Mouse (Mus musculus) G1E (cell line): ENCODE measurements around the gene Kcng4. TPM values are rescaled to one million over a fixed set of nuclear protein-coding genes. Genes with fewer than 3 reads are reported as not detected.

Experiments
- ATAC-seq: 2 replicates; pipeline ENCODE4 v1.8.0; 2016; ENCODE audit warnings: mild to moderate bottlenecking; ENCODE audit not compliant: insufficient number of reproducible peaks, poor library complexity, low FRiP score, severe bottlenecking; ENCODE audit errors: extremely low read depth
- DNase-seq: peaks from one replicate; pipeline ENCODE4 v3.0.0; 2012; ENCODE audit warnings: low spot score
- H3K27me3 ChIP-seq: 2 replicates; pipeline ENCODE4 v1.6.1; 2012; ENCODE audit warnings: mild to moderate bottlenecking, low read length, inconsistent platforms; ENCODE audit not compliant: insufficient read depth
- H3K36me3 ChIP-seq: replicated peaks from 2 replicates; pipeline ENCODE3; 2012; ENCODE audit warnings: mild to moderate bottlenecking, inconsistent platforms
- H3K4me1 ChIP-seq: 2 replicates; pipeline ENCODE4 v1.6.1; 2012; ENCODE audit warnings: low read depth, low read length, inconsistent platforms, mixed read lengths; ENCODE audit not compliant: insufficient read depth
- H3K4me3 ChIP-seq: 2 replicates; pipeline ENCODE4 v1.5.1; 2012; ENCODE audit warnings: low read depth, mild to moderate bottlenecking, inconsistent platforms, low read length, moderate library complexity, mixed read lengths
- H3K9me3 ChIP-seq: replicated peaks from 2 replicates; pipeline ENCODE4 v1.6.1; 2012; ENCODE audit warnings: inconsistent platforms
- CTCF ChIP-seq: IDR thresholded peaks from 2 replicates; pipeline ENCODE4 v1.5.1; 2012; ENCODE audit warnings: low read depth, low read length, inconsistent platforms, mixed read lengths
- GATA1 ChIP-seq: IDR thresholded peaks from 2 replicates; pipeline ENCODE4 v1.6.1; 2012; ENCODE audit warnings: borderline replicate concordance, low read length, inconsistent platforms, mixed read lengths
- GATA2 ChIP-seq: IDR thresholded peaks from 2 replicates; pipeline ENCODE4 v1.6.1; 2012; ENCODE audit warnings: low read depth, low read length, inconsistent platforms, borderline replicate concordance
- POLR2AphosphoS5 ChIP-seq: IDR thresholded peaks from 2 replicates; pipeline ENCODE4 v1.6.1; 2012; ENCODE audit warnings: low read depth, low read length, inconsistent platforms; ENCODE audit not compliant: insufficient replicate concordance
- TAL1 ChIP-seq: conservative IDR thresholded peaks from 2 replicates; pipeline ENCODE4 v1.6.1; 2012; ENCODE audit warnings: low read depth, low read length, inconsistent platforms, mixed read lengths
- polyA plus RNA-seq: library from polyadenylated mRNA; stranded (reverse); fragments of >175 nt; gene quantifications from 2 replicates; pipeline ENCODE4 v1.2.3, GENCODE M21; 2012
- total RNA-seq, 2 experiments: library from RNA; stranded (forward) in 1 of 2; stranded (reverse) in 1 of 2; fragments of 200-1000 nt in 1 of 2; fragments of >200 nt in 1 of 2; fragmentation: Nextera tagmentation in 1 of 2; gene quantifications; 2 replicates each; pipeline ENCODE4 v1.2.3; 2014 to 2017

Gene Kcng4
- total and polyA plus RNA-seq, 3 experiments: 0.11 TPM; not detected in 2

DNA sequence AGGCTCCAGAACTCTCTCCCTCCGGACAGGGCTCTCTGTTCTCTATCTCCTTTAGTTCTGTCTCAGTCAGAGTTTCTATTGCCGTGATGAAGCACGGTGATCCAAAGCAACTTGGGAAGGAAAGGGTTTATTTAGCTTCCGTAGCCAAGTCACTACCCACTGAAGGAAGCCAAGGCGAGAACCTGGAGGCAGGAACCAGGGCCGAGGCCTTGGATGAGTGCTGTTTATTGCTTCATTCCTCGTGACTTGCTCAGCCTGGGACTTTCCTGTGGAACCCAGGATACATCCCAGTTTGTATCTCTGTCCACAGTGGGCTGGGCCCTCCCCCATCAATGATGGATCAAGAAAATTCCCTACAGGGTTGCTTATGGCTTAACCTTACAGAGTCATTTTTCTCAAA, 1.3 kb upstream of the Kcng4 start:
- Histone ChIP-seq H3K4me3 (no peak overlapping the region), H3K27me3 (peaks cover 19% of the 10 kb centered on the region), H3K4me1 (no peaks in the 10 kb centered on the region), H3K9me3 (no peaks in the 10 kb centered on the region), H3K36me3 (no peaks in the 10 kb centered on the region)
- ATAC-seq (no peak), DNase-seq (no peak)
- TF ChIP-seq POLR2AphosphoS5 (no peak), CTCF (no peak), GATA1 (no peak), GATA2 (no peak), TAL1 (no peak)

DNA sequence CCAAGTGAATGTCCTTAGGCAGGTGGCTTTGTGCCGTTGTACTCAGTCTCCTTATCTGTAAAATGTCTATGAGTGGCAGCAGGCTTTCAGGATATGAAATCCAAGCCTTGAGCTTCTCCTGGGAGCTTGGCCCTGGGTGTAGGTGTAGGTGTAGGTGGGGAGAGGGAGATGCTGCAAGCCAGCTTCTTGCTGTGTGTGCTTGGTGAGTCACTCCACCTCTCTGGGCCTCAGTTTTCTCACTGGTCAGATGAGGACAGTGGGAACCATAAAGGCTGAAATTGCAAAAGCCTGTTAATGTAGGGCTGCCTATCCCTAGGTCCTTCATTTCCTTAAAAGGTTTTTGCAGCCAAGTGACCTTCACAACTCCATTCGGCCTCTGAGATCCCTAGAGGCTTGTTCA, 478 bp upstream of the Kcng4 start:
- ATAC-seq: no peak
- H3K27me3 ChIP-seq: peaks cover 21% of the 10 kb centered on the region
- H3K4me3 ChIP-seq: no peak overlapping the region
- H3K4me1 ChIP-seq: no peaks in the 10 kb centered on the region
- no peaks in the 10 kb centered on the region for H3K9me3 ChIP-seq
- DNase-seq: no peak
- H3K36me3 ChIP-seq: no peaks in the 10 kb centered on the region
- TF ChIP-seq GATA2 (no peak), TAL1 (no peak), CTCF (no peak), POLR2AphosphoS5 (no peak), GATA1 (no peak)

DNA sequence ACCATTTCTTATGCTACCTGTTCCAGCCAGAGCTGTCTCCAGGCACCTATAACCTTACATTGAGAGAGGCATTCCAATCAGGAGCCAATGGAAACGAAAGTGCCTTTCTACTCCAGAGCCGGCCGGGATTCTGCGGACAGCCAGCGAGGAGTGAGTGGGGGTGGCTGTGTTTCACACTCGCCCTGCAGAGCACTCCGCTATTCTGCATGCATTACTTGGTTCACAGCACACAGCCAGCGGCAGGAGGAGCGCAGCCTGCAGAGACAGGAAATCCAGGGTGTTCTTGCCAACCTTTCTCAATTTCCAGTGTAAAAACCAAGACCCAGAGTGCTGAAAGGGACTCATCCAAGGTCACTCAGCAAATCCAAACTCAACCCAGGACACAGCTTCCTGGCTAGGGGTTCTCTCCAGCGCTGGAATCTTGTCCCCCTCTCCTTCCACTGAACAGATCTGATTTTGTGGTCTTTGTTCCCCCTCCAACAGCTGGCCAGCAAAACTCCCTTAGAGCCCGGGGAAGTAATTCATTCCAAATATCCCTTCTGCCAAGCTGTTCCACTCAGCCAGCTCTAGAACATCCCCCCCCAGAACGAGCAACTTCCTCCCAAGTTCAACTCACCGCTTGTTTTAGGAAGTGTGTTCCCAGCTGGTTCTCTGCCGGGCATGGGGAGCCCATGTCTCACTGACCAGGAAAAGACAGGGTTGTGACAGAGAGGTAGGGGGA, 704 bp downstream of the Kcng4 start:
- no peaks in the 10 kb centered on the region for H3K9me3 ChIP-seq
- no peaks in the 10 kb centered on the region for H3K4me1 ChIP-seq
- no peaks in the 10 kb centered on the region for H3K36me3 ChIP-seq
- peaks cover 21% of the 10 kb centered on the region for H3K27me3 ChIP-seq
- no peak for TF ChIP-seq POLR2AphosphoS5
- TF ChIP-seq CTCF: no peak
- TF ChIP-seq GATA1: no peak
- TF ChIP-seq TAL1: no peak
- no peak for TF ChIP-seq GATA2
- no peak for DNase-seq
- no peak overlapping the region for H3K4me3 ChIP-seq
- no peak for ATAC-seq

DNA sequence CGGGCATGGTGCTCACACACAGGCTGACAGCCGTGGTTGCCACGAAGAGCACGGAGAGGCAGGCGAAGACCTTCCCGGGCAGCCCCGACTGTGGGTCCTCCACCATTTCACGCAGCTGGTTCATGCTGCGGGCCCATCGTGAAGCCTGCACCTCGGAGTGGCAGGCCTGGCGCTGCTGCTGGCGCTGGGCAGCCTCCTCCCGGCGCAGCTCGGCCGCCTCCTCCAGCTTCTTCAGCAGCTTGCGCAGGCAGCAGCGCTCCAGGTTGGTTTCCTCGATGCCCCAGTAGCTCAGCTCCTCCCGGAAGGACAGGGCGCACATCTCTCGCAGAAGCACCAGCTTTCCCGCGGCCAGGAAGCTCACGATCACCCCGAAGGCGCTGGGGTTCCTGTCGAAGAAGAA, 2.6 kb downstream of the Kcng4 start:
- TF ChIP-seq TAL1: no peak
- no peak for TF ChIP-seq GATA2
- no peak for TF ChIP-seq GATA1
- TF ChIP-seq POLR2AphosphoS5: no peak
- TF ChIP-seq CTCF: no peak

DNA sequence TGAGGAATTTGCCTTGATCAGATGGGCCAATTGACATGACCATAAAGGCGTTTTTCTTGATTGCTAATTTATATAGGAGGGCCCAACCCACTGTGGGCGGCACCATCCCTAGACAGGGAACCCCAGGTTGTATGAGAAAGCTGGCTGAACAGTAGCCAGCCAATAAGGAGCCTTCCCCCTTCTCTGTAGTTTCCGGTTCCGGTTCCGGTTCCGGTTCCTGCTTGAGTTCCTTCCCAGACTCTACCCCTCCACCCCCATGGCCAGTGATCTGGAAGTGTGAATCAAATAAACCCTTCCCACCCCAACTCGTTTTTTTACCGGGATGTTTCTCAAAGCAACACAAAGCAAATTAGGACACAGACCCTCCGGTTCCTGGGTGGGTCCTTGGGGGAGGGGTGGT, 3.2 kb downstream of the Kcng4 start:
- peaks cover 19% of the 10 kb centered on the region for H3K27me3 ChIP-seq
- no peak for ATAC-seq
- no peaks in the 10 kb centered on the region for H3K4me1 ChIP-seq
- no peaks in the 10 kb centered on the region for H3K9me3 ChIP-seq
- no peak for DNase-seq
- no peaks in the 10 kb centered on the region for H3K36me3 ChIP-seq
- TF ChIP-seq POLR2AphosphoS5 (no peak), GATA1 (no peak), TAL1 (no peak), GATA2 (no peak), CTCF (no peak)
- H3K4me3 ChIP-seq: no peak overlapping the region

More for the DNA sequence above, 2.6 kb downstream of the Kcng4 start:
- no peak overlapping the region for H3K4me3 ChIP-seq
- H3K36me3 ChIP-seq: no peaks in the 10 kb centered on the region
- no peaks in the 10 kb centered on the region for H3K4me1 ChIP-seq
- ATAC-seq: no peak
- peaks cover 21% of the 10 kb centered on the region for H3K27me3 ChIP-seq
- DNase-seq: no peak
- H3K9me3 ChIP-seq: no peaks in the 10 kb centered on the region

DNA sequence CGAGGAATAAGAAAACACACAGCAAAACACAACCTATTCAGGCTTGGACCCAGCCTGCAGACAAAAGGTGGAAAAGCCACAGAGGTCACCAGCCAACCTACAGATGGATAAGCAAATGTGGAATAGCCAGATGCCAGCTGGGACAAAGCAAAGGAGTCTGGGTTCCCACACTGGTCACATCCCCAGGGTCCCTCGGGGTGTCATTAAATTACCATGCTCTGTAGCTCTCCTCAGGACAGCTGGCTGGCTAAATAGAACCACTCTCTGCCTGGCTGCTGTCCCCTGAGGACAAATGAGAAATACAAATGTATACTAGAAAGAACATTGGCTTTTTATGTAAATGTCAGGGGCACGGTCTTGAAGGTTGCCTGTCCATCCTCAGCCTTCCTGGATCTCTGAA, 4.6 kb downstream of the Kcng4 start:
- H3K27me3 ChIP-seq: peaks cover 16% of the 10 kb centered on the region
- H3K4me1 ChIP-seq: no peaks in the 10 kb centered on the region
- ATAC-seq (no peak), DNase-seq (no peak)
- no peaks in the 10 kb centered on the region for H3K36me3 ChIP-seq
- no peaks in the 10 kb centered on the region for H3K9me3 ChIP-seq
- H3K4me3 ChIP-seq: no peak overlapping the region
- TF ChIP-seq CTCF: no peak
- no peak for TF ChIP-seq TAL1
- TF ChIP-seq POLR2AphosphoS5: no peak
- no peak for TF ChIP-seq GATA2
- TF ChIP-seq GATA1: no peak
